Mouse (Mus musculus): ENCODE measurements around the gene Morn2. TPM values are rescaled to one million over a fixed set of nuclear protein-coding genes. Genes with fewer than 3 reads are reported as not detected.

Morn2 gene
- polyA plus RNA-seq, 1 experiment from 2014 or later, result 18.6 TPM

DNA sequence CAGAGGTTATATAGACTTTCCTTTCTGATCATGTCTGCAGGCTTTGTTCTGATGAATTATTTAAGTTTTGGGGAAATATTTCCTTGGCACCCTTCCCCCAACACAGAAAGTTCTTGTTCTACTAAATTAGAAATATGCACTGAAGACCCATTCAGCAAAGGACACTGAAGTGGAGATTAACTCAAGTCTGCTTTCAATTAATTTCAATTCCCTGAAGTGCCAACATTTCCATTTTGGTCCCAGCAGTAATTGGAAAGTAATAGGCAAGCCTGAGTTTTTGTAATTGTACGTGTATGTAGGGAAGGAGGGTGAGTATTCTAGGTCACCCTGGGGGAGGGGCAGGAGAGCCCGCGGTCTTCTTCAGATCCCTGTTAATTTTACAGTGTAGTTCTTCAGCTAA, 36.4 kb downstream of the Morn2 start:
- Histone ChIP-seq H3K36me3 (ENCODE audit: control insufficient read depth, insufficient read depth, low read length) (no peaks in the 10 kb centered on the region), H3K4me1 (replicated peaks; ENCODE audit: control insufficient read depth, insufficient read depth, low read length) (no peaks in the 10 kb centered on the region), H3K27ac (ENCODE audit: low read depth, low read length) (no peak overlapping the region), H3K27me3 (replicated peaks; ENCODE audit: control insufficient read depth, insufficient read depth, low read length) (no peaks in the 10 kb centered on the region), H3K4me2 (no peak overlapping the region), H3K4me3 (ENCODE audit: low read depth, low read length) (no peak overlapping the region), H3K9me3 (ENCODE audit: control insufficient read depth, low read length) (no peaks in the 10 kb centered on the region), H3K9ac (ENCODE audit: low read depth, low read length) (no peak overlapping the region)
- no peak for DNase-seq (ENCODE audit: low spot score)
- WGBS, result 82% methylated on average over 3 of the region's 3 CpGs
- no peak for ATAC-seq (replicated peaks; ENCODE audit: low FRiP score)

DNA sequence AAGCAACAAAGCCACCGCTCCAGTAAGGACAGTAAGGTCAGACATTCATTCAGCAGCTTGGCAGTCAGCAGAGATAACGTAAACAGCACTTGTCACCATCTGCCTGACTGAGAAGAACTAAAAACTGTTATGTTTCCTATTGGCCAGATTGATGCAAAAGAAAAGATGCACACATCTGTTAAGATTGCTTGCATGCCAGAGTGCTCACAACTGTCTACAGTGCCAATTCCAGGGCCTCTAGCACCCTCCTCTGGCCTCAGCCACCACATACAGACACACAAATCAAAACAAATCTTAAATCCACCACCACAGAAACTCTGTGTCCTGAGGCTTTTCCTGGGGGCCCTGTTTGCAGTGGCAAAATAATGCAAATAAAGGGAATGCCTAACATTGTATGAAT, 42.4 kb downstream of the Morn2 start:
- Histone ChIP-seq H3K27ac (ENCODE audit: low read depth, low read length) (no peak overlapping the region), H3K36me3 (ENCODE audit: control insufficient read depth, insufficient read depth, low read length) (no peaks in the 10 kb centered on the region), H3K9ac (ENCODE audit: low read depth, low read length) (no peak overlapping the region), H3K9me3 (ENCODE audit: control insufficient read depth, low read length) (no peaks in the 10 kb centered on the region), H3K4me3 (ENCODE audit: low read depth, low read length) (no peak overlapping the region), H3K4me1 (replicated peaks; ENCODE audit: control insufficient read depth, insufficient read depth, low read length) (no peaks in the 10 kb centered on the region), H3K27me3 (replicated peaks; ENCODE audit: control insufficient read depth, insufficient read depth, low read length) (no peaks in the 10 kb centered on the region), H3K4me2 (no peak overlapping the region)
- DNase-seq (ENCODE audit: low spot score) (no peak), ATAC-seq (replicated peaks; ENCODE audit: low FRiP score) (no peak)
- WGBS, result 79% methylated on average over 2 of the region's 2 CpGs

DNA sequence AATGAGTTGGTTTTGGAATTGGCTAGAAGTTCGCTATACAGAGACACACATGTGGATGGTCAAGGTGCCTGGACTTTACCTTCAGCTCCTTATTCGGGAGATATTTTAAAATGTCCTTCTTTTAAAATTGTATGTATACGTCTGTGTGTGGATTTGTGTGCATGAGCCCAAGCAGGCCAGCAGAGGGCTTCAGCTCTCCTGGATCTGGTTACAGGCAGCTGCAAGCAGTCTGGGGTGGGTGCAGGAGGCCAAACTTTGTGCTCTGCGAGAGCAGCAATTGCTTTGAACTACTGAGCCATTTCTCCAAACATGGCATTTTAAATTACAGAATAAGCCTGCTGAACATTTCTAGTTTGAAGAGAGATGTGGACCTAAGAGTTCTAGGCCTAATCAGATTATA, 55.3 kb downstream of the Morn2 start:
- DNase-seq (ENCODE audit: low spot score) (no peak), ATAC-seq (replicated peaks; ENCODE audit: low FRiP score) (no peak)
- no peak overlapping the region for H3K27ac ChIP-seq (ENCODE audit: low read depth, low read length)
- H3K4me2 ChIP-seq, result no peak overlapping the region
- no peak overlapping the region for H3K9ac ChIP-seq (ENCODE audit: low read depth, low read length)
- H3K9me3 ChIP-seq (ENCODE audit: control insufficient read depth, low read length), result no peaks in the 10 kb centered on the region
- no peak overlapping the region for H3K4me3 ChIP-seq (ENCODE audit: low read depth, low read length)
- H3K36me3 ChIP-seq (ENCODE audit: control insufficient read depth, insufficient read depth, low read length), result no peaks in the 10 kb centered on the region
- 80% methylated on average over 4 of the region's 4 CpGs for WGBS
- H3K4me1 ChIP-seq (replicated peaks; ENCODE audit: control insufficient read depth, insufficient read depth, low read length), result no peaks in the 10 kb centered on the region
- H3K27me3 ChIP-seq (replicated peaks; ENCODE audit: control insufficient read depth, insufficient read depth, low read length), result no peaks in the 10 kb centered on the region

DNA sequence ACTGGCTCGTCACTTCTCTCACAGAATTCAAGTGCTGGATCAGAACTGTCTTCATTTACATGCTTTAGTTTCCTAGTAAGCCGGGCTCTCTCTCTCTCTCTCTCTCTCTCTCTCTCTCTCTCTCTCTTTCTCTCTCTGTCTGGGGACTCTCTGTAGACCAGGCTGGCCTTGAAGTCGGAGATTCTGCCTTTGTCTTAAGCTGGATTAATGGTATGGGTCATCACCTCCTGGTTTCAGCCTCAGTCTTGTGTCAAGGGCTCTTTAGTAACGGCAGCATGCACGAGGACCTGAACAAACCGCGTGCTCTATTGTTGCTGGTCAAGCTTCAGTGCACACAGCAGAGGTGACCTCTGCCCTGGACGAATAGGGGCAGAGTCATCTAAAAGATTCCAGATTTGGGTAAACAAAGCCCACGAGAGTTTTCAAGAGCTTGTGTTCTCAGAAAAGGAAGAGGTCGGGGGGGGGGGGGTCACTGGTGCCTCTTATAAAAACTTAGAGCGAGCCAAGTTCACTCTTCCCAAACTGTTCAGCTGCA, 56.7 kb downstream of the Morn2 start:
- no peak overlapping the region for H3K4me2 ChIP-seq
- H3K4me1 ChIP-seq (replicated peaks; ENCODE audit: control insufficient read depth, insufficient read depth, low read length), result no peaks in the 10 kb centered on the region
- 75% methylated on average over 11 of the region's 11 CpGs for WGBS
- no peaks in the 10 kb centered on the region for H3K36me3 ChIP-seq (ENCODE audit: control insufficient read depth, insufficient read depth, low read length)
- H3K9ac ChIP-seq (ENCODE audit: low read depth, low read length), result no peak overlapping the region
- H3K27ac ChIP-seq (ENCODE audit: low read depth, low read length), result no peak overlapping the region
- no peak overlapping the region for H3K4me3 ChIP-seq (ENCODE audit: low read depth, low read length)
- ATAC-seq (replicated peaks; ENCODE audit: low FRiP score) (no peak), DNase-seq (ENCODE audit: low spot score) (no peak)
- H3K9me3 ChIP-seq (ENCODE audit: control insufficient read depth, low read length), result no peaks in the 10 kb centered on the region
- H3K27me3 ChIP-seq (replicated peaks; ENCODE audit: control insufficient read depth, insufficient read depth, low read length), result no peaks in the 10 kb centered on the region

Other genes starting within 250 kb of the Morn2 start
- gene Hnrnpll, start 227.9 kb upstream of the Morn2 start, polyA plus RNA-seq (2014; fragmentation: Nextera tagmentation; extraction: Ambion mirVana), result 57.2 and 65.9 TPM in 2 replicates
- 16.7 and 18.7 TPM in 2 replicates for gene Galm, start 162.7 kb upstream of the Morn2 start, polyA plus RNA-seq (2014; fragmentation: Nextera tagmentation; extraction: Ambion mirVana)
- gene Srsf7, start 82.9 kb upstream of the Morn2 start, polyA plus RNA-seq (2014; fragmentation: Nextera tagmentation; extraction: Ambion mirVana), result 649 and 673 TPM in 2 replicates
- gene Ttc39d, start 82.7 kb upstream of the Morn2 start, polyA plus RNA-seq (2014; fragmentation: Nextera tagmentation; extraction: Ambion mirVana), result not detected in 2 replicates
- gene Gemin6, start 65.8 kb upstream of the Morn2 start, polyA plus RNA-seq (2014; fragmentation: Nextera tagmentation; extraction: Ambion mirVana), result 71.9 and 75.9 TPM in 2 replicates
- 9.3 and 11.6 TPM in 2 replicates for gene Dhx57, start 273 bp downstream of the Morn2 start, polyA plus RNA-seq (2014; fragmentation: Nextera tagmentation; extraction: Ambion mirVana)
- gene Arhgef33, start 17.2 kb downstream of the Morn2 start, polyA plus RNA-seq (2014; fragmentation: Nextera tagmentation; extraction: Ambion mirVana), result 0.45 and 0.49 TPM in 2 replicates
- not detected in 2 replicates for gene Gm10190, start 83.3 kb downstream of the Morn2 start, polyA plus RNA-seq (2014; fragmentation: Nextera tagmentation; extraction: Ambion mirVana)
- 4.5 and 4.7 TPM in 2 replicates for gene Sos1, start 190.2 kb downstream of the Morn2 start, polyA plus RNA-seq (2014; fragmentation: Nextera tagmentation; extraction: Ambion mirVana)

Data from liver, embryonic 11.5 days (tissue).